Mouse (Mus musculus): Measurements from ENCODE around the gene Srek1ip1. TPM values are rescaled to one million over a fixed set of nuclear protein-coding genes. Genes with fewer than 3 reads are reported as not detected.

Srek1ip1 gene
- total RNA-seq, 2 experiments from 2014 or later = 22.7 to 24.4 TPM

DNA sequence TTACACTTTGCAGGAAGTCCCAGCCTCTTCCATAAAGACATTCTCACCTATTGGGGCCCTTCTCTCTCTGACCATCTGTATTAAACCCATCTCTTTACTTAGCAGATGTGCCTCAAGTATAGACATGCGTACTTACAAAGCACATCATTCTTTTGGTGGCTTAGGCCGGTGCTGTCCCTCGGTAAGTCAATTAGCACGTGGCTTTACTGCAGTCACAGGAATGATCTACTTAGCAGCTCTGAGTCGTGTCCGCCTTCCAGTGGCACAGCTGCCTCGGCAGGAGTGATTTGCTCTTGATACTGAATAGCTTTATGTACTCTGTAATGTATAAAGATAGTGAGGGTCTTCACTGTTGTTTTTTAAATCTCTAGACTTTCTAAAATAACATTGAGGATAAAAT, 45.3 kb downstream of the Srek1ip1 start:
- DNase-seq = no peak

DNA sequence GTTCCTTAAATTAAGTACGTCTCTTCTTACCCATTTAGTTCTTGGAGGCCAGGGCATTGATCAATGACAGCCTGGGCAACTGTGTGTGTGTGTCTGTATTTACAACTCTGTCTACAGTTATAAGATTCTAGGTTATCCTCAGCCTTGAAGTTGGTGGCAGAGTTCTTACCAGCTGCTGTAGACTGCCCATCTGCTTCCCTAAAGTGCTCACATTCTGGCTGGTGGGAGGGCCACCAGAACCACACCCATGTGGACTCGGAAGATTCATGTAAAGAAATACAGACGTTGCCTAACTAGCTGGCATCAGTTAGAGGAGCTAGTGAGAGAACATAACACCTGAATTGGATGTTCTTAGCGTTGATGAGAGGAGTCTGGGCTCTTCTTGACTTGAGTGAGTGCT, 49.7 kb downstream of the Srek1ip1 start:
- intact Hi-C loops (cut with DNase I) = no loop called here
- no peak for DNase-seq

More for the DNA sequence above, 45.3 kb downstream of the Srek1ip1 start:
- intact Hi-C loops (cut with DNase I) = no loop called here

DNA sequence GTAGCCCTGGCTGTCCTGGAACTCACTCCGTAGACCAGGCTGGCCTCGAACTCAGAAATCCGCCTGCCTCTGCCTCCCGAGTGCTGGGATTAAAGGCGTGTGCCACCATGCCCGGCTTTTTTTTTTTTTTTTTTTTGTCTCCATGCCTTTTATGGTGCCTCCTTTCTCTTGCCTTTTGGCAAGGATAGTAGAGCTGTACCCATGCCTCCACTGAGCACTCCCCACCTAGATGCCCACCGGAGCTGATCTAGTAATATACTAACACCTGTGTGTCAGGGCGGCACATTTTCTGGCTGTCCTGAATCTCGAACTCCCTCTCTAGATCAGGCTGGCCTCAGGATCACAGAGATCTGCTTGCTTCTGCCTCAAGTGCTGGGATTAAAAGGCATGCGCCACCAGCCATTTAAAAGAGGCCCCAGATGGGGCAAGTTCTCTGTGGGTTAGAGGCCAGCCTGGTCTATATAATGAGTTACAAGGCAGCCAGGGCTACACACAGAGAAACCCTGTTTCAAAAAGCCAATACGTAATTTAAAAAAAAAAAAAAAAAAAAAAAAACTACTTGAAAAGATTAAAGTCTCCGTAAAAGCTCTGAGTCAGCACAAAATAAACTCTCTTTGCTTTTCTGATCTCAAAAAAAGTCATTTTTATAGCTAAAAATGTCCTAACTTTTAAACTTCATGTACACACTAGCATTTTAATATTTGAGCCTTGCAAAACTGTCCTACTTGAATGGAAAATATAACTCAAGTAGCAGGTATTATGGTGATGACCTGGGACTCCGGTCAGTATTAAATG, 51.2 kb downstream of the Srek1ip1 start:
- no peak for DNase-seq
- intact Hi-C loops (cut with DNase I) = no loop called here

DNA sequence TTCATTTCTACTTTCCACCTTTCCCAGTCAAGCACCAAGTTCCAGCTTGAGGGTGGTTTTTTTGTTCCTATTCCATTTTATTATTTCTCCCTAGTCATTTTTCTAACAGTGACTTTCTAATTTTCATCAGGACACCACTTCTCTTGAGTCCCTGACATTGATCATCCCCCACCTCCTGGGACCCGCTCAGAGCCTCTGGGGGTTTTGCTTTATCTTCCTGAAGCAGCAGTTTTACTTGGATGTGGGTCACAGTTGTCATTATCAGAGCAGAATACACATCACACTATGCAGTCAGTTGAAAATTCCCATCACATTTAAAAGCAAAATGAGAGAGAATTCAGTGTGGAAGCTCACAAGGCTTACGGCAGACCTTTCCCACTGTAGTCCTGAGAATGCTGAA, 61.4 kb downstream of the Srek1ip1 start:
- no peak for DNase-seq
- intact Hi-C loops (cut with DNase I) = no loop called here

DNA sequence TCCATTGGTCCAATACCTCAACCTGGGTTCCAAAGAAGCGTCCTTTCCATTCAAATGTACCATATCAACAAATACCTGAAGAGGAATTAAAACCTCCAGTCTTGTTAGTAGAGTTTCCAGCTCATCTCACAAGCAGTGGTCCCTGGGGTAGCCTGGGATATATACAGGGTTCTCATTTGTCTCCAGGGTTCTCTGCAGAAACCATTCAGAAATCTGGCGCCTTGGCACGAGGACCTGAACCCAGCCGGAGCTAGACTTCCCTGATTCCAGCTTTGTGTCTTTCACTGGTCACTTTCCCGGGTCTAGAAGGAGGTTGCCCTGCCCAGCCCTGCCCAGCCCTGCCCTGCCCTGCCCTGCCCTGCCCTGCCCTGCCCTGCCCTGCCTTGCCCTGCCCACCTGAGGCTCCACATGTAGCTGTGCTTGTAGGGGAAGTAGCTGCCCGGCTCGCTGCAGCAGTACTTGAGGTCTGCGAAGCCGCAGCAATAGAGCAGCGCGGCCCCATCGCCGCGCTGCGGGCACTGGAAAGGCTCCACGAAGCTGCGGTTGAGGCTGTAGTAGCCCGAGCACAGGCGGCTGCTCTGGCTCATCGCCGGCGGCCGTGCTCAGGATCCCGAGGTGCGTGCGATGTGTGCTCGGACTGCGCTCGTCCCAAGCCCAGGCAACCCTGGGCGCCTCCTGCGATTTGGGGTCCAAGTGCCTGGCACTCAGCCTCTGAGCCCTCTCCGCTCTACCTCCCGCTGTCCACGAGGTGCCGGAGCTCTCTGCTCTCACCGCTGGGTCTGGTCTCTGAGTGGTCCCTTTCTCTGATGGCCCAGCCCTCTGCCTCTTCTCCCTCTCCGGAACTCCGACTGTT, 71.1 kb downstream of the Srek1ip1 start, which contains the start of gene Shisal2b:
Shisal2b (minus strand) TSS at position 767 of the 853 bp plus-strand sequence.
- peak; percentile 23 to 25 for DNase-seq
- intact Hi-C loops (cut with DNase I) = no loop called here

DNA sequence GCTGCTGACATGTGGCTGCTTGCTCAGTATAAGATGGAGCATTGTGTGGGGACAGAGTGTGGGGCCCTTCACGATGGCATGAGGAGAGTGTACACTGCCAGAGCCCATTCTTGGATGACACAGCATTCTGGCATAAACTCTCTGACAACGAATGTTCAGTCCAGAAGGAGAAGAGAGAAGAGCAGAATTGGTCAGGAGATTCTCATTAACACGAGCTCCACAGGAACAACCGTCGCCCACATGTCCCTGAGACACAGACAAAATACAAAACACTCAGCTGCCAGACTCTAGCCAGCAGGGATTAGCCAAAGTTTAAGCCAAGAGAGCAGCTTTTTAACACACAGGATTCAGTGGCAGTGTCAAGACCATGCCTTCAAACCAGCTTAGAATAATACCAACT, 74.4 kb downstream of the Srek1ip1 start:
- DNase-seq = no peak
- intact Hi-C loops (cut with DNase I) = no loop called here

DNA sequence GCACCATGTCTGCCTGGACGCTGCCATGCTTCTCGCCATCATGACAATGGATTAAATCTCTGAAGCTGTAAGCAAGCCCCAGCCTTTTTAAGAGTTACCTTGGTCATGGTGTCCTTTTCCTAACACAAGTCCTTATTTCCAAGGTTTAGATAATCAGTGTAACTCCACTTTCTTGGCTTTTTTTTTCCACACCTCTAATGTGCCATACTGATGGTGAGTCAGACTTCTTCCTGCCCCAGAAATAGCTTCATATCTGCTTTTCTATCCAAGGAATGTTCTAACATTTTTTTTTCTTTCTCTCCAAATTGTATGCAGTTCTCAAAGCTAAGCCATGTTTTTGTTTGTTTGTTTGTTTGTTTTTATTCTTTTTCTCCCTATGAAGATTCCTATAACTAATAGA, 77.6 kb downstream of the Srek1ip1 start:
- intact Hi-C loops (cut with DNase I) = no loop called here
- DNase-seq = no peak

DNA sequence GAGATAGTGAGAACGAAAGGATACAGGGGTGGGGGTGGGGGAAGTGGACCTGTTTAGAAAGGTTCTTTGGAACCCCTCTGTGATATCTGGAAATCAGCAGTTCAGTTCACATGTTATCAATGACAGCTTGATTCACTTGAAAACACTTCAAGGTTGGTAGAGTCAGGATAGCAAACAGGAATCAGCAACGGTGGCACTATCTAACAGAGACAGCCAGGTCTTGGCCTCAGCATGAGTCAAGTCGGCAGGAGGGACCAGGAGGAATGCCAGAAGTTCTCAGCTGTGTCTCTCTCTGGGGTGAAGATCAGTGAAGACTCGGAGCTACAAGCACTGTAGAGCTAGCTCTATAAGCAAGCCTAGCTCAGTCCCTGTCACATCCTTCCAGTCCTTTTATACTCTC, 86.2 kb downstream of the Srek1ip1 start:
- intact Hi-C loops (cut with DNase I) = no loop called here
- no peak for DNase-seq

DNA sequence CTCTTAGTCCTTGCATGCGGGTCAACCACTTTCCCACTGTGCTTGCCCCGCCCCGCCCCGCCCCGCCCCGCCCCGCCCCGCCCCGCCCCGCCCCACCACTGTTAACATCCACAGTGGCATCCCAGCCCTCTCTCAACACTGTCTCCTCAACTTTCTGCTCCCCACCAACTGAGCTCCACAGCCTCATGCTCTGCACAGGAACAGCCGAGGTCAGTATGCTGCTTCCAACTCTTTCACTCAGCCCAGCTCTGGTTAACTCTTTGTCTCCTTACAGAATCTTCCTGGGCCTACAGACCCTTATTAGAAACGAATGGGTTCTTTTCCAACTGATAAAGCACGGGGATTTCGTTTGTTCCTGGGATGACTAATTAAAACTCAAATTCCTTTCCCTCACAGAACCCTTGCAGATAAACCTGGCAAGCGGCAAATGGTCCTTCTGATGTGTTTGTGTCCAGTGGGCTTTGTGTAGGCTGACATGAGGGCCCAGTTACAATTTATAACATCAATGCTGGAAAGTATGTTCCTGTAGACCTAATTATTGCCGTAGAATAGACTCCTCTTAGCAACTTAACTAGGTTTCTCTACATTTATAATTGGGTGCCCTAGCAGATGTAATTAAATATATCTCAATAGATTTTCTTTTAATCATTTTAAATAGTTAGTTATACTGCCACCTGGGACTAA, 91.4 kb downstream of the Srek1ip1 start:
- no peak for DNase-seq
- intact Hi-C loops (cut with DNase I) = no loop called here

DNA sequence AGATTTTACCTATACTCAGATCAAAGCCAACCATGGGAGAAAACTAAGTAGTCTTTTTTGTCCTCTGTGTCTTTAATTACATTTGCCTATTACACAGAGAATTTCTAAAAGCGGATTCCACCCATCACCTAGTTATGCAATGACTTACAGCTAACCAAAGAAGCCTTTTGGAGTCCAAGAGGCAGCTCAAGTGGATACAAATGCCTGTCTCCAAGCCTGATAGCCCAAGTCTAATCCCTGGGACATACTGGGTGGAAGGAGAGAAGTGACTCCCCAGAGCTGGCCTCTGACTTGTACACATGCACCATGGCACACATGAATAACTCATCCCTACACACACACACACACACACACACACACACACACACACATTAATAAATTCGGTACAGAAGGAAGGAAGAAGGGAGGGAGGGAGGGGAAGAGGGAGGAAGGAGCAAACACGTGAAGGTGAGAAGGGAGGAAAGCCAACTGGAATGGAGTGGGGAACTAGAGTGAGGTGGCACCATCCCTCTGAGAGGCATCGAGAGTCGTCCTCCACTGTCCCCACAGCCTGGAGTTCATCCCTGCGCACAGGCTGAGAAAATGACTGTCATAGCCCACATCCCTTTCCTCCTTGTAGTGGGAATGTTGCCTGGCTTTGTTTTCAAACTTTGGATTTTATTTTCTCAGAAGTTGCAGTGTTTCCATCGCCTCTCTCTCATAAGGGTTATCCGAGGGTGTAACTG, 94.2 kb downstream of the Srek1ip1 start:
- intact Hi-C loops (cut with DNase I) = no loop called here
- no peak for DNase-seq

Other genes starting within 250 kb of the Srek1ip1 start
- 10 to 100 TPM; 17.6 to 19.0 TPM for gene Cwc27, start 24.7 kb downstream of the Srek1ip1 start, total RNA-seq (2021)
- gene Shisal2b, start 71.4 kb downstream of the Srek1ip1 start, total RNA-seq (2021) = under 1 TPM in 1 of 2 experiments, not detected in 1; 0.62 TPM

All from heart, postnatal 10 days (tissue).